Mouse (Mus musculus): ENCODE data around the gene Cdkal1.

DNA sequence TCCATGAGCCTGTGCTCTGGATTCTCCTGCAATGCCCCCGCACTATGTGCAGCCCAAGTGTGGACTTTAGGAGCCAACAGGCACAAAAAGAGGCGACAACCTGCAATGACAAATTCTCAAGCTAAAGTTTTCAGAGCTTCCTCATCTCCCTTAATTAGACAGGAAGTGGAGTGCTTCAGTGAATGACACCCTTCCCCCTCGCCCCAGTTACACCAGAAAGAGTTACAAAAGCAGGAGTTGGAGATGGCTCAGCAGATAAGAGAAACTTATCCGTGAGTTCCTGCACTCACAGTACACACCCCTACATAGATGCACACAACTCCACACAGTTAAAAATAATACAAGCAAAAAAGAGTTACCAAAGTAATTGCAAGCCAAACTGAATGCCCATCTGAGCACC lies 620.4 kb downstream of the Cdkal1 start:
- TF ChIP-seq GATA1 (IDR thresholded peaks at IDR 0.05; ENCODE audit: borderline replicate concordance, low read length) (no peak), FLI1 (IDR thresholded peaks at IDR 0.05; ENCODE audit: low read length) (no peak)

All from megakaryocyte, embryonic 14.5 days (primary cell).